Mouse (Mus musculus) forebrain, embryonic 11.5 days (tissue): ENCODE results near the gene Hist1h2bh. TPM values are rescaled to one million over a fixed set of nuclear protein-coding genes. Genes with fewer than 3 reads are reported as not detected.
"Not testable (repeated sequence)": the region's sequence is repeated elsewhere in the genome, so short reads cannot be mapped to it uniquely, and the experiment has no call there.

Source experiments
- ATAC-seq: fragments of 200-750 bp; cut with Nextera tagmentation; replicated peaks from 2 replicates; pipeline ENCODE4 v1.8.0; 2017; ENCODE audit warnings: moderate TSS enrichment; ENCODE audit not compliant: low FRiP score
- DNase-seq: peaks from one replicate; pipeline ENCODE4 v3.0.0-alpha.2; 2017; ENCODE audit warnings: low spot score
- H3K27ac ChIP-seq: fragments of 300-500 bp; sonication (generic); 2 replicates; pipeline ENCODE4 v1.5.1; 2014; ENCODE audit warnings: low read depth, low read length
- H3K27me3 ChIP-seq: fragments of 300-500 bp; sonication (generic); 2 replicates; pipeline ENCODE4 v1.6.1; 2014; ENCODE audit warnings: mild to moderate bottlenecking, low read length, mixed read lengths; ENCODE audit not compliant: control insufficient read depth, insufficient read depth
- H3K36me3 ChIP-seq: fragments of 300-500 bp; sonication (generic); 2 replicates; pipeline ENCODE4 v1.6.1; 2014; ENCODE audit warnings: mild to moderate bottlenecking, low read length, moderate library complexity, mixed read lengths; ENCODE audit not compliant: control insufficient read depth, insufficient read depth
- H3K4me1 ChIP-seq: fragments of 300-500 bp; sonication (generic); replicated peaks from 2 replicates; pipeline ENCODE4 v1.6.1; 2014; ENCODE audit warnings: low read length, mixed read lengths; ENCODE audit not compliant: control insufficient read depth, insufficient read depth
- H3K4me2 ChIP-seq: fragments of 300-500 bp; sonication (generic); 2 replicates; pipeline ENCODE4 v1.6.1; 2014; ENCODE audit warnings: low read depth, mild to moderate bottlenecking, low read length, moderate library complexity, mixed read lengths; ENCODE audit not compliant: severe bottlenecking
- H3K4me3 ChIP-seq: fragments of 300-500 bp; sonication (generic); 2 replicates; pipeline ENCODE4 v1.5.1; 2014; ENCODE audit warnings: low read depth, low read length
- H3K9ac ChIP-seq: fragments of 300-500 bp; sonication (generic); 2 replicates; pipeline ENCODE4 v1.6.1; 2014; ENCODE audit warnings: low read length
- H3K9me3 ChIP-seq: fragments of 300-500 bp; sonication (generic); 2 replicates; pipeline ENCODE4 v1.6.1; 2016; ENCODE audit warnings: low read length, mixed read lengths; ENCODE audit not compliant: control insufficient read depth
- WGBS: fragments of 180-500 bp; shearing (Covaris S2); extraction: QIAGEN DNeasy Blood & Tissue Kit; methylation state at CpG from one replicate; pipeline ENCODE4 v1.1.7; 2014; 5-methylcytosine and 5-hydroxymethylcytosine counted together
- polyA plus RNA-seq: library from polyadenylated mRNA; unstranded; fragments of >200 nt; fragmentation: Nextera tagmentation; extraction: Ambion mirVana; gene quantifications from 2 replicates; pipeline ENCODE4 v1.2.1, GENCODE M21; 2014

The Hist1h2bh gene
- polyA plus RNA-seq, 1 experiment from 2014 or later = 1.2 TPM

DNA sequence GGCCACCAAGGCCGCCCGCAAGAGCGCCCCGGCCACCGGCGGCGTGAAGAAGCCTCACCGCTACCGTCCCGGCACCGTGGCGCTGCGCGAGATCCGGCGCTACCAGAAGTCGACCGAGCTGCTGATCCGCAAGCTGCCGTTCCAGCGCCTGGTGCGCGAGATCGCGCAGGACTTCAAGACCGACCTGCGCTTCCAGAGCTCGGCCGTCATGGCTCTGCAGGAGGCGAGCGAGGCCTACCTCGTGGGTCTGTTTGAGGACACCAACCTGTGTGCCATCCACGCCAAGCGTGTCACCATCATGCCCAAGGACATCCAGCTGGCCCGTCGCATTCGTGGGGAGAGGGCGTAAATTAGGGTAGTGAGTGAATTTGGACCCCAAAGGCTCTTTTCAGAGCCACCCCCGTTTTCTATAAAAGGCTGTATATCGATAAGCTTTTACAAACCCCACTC is 32.7 kb upstream of the Hist1h2bh start:
- Histone ChIP-seq H3K27ac (peak overlapping the region; percentile 95), H3K4me3 (peak overlapping the region; percentile 45), H3K9ac (peak overlapping the region; percentile 80), H3K4me2 (peak overlapping the region; percentile 65)
- H3K4me1 ChIP-seq, H3K9me3 ChIP-seq, H3K27me3 ChIP-seq, ATAC-seq, H3K36me3 ChIP-seq: not testable (repeated sequence)
- peak; percentile 75 for DNase-seq
- WGBS = 0% methylated on average over 8 of the region's 40 CpGs

DNA sequence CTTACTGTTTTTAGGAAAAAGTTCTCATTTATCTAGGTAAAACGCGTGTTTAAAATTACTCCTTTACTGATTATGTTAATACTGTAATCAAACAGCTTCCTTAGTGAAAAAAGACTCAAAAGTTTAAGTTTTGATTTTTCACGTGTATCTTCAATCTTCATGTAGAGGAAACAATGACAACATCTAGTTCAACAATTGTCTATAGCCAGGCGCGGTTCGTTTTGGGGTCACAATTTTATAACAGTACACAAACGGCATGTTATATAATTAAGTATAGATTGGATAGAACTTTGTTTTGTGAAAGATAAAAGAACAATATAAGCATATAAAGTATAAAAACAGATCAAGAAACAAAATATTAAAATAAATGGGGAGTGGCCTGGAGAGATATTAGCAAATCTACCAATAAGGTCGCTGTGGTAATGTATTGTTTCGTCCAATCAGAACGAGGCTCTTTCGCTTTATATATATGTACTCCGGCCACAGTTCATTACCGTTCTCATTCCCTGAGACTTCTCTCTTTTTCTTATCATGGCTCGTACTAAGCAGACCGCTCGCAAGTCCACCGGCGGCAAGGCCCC is 32.2 kb upstream of the Hist1h2bh start, which contains the start of gene Hist1h3d:
Gene Hist1h3d, plus strand, starts transcription at position 493 of the 581 bp plus-strand sequence.
- Histone ChIP-seq H3K4me2 (peak within 1 kb of the TSS; percentile 65), H3K9me3 (no peaks in the 10 kb centered on the region), H3K36me3 (no peaks in the 10 kb centered on the region), H3K4me3 (peak within 1 kb of the TSS; percentile 45), H3K27ac (peak within 1 kb of the TSS; percentile 95), H3K4me1 (peaks cover 3% of the 10 kb centered on the region; the same call in 1 of the 2 replicates), H3K9ac (peak within 1 kb of the TSS; percentile 80), H3K27me3 (no peaks in the 10 kb centered on the region)
- under 1% methylated on average over 18 of the region's 18 CpGs for WGBS
- DNase-seq (peak; percentile 59), ATAC-seq (peak; percentile 59)

DNA sequence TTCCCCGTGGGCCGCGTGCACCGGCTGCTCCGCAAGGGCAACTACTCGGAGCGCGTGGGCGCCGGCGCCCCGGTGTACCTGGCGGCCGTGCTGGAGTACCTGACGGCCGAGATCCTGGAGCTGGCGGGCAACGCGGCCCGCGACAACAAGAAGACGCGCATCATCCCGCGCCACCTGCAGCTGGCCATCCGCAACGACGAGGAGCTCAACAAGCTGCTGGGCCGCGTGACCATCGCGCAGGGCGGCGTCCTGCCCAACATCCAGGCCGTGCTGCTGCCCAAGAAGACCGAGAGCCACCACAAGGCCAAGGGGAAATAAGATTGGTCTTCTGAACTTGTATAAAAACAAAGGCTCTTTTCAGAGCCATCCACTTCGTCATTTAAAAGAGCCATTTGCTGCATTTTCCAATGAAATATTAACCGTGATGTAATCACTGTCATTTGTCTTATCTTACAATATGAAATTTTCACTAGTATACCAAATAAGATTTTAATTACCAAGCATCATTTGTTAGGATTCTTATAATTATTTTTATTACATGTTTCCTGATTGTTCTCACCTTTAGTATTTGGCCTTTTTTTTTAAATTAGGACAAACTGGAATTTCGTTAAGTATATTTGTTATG is 31.5 kb upstream of the Hist1h2bh start:
- H3K27me3 ChIP-seq, H3K9me3 ChIP-seq, H3K36me3 ChIP-seq, DNase-seq, H3K4me1 ChIP-seq: not testable (repeated sequence)
- peak; percentile 0; the same call in 1 of the 2 replicates for ATAC-seq
- Histone ChIP-seq H3K4me2 (peak overlapping the region; percentile 45), H3K27ac (peak overlapping the region; percentile 96), H3K4me3 (peak overlapping the region; percentile 45), H3K9ac (peak overlapping the region; percentile 62)
- WGBS = 0% methylated on average over 5 of the region's 39 CpGs

GRCm38 (mm10) chr13:23573898-23574524 is 30.8 kb upstream of the Hist1h2bh start, which contains the start of the genes Hist1h2bf and Hist1h2ad:
Gene Hist1h2bf, minus strand, starts transcription at chr13:23574196.
Gene Hist1h2ad, plus strand, starts transcription at chr13:23574381.
- Histone ChIP-seq H3K4me2 (peak within 1 kb of the TSS; percentile 66), H3K9ac (peak within 1 kb of the TSS; percentile 63), H3K4me3 (peak within 1 kb of the TSS; percentile 45), H3K27ac (peak within 1 kb of the TSS; percentile 96)
- DNase-seq (peak; percentile 91), ATAC-seq (peak; percentile 91)
- H3K27me3 ChIP-seq, H3K4me1 ChIP-seq, H3K9me3 ChIP-seq, H3K36me3 ChIP-seq: not testable (repeated sequence)
- under 1% methylated on average over 21 of the region's 42 CpGs for WGBS

- Histone ChIP-seq H3K9ac (peak overlapping the region; percentile 72), H3K4me3 (peak overlapping the region; percentile 45), H3K27ac (peak overlapping the region; percentile 96), H3K4me2 (peak overlapping the region; percentile 66)
- not testable (repeated sequence) for ATAC-seq, H3K36me3 ChIP-seq, H3K4me1 ChIP-seq, H3K9me3 ChIP-seq, H3K27me3 ChIP-seq
- DNase-seq = peak; percentile 62
- 11% methylated on average over 17 of the region's 20 CpGs for WGBS
These were observed 30.1 kb upstream of the Hist1h2bh start for GRCm38 (mm10) chr13:23573034-23573897.

DNA sequence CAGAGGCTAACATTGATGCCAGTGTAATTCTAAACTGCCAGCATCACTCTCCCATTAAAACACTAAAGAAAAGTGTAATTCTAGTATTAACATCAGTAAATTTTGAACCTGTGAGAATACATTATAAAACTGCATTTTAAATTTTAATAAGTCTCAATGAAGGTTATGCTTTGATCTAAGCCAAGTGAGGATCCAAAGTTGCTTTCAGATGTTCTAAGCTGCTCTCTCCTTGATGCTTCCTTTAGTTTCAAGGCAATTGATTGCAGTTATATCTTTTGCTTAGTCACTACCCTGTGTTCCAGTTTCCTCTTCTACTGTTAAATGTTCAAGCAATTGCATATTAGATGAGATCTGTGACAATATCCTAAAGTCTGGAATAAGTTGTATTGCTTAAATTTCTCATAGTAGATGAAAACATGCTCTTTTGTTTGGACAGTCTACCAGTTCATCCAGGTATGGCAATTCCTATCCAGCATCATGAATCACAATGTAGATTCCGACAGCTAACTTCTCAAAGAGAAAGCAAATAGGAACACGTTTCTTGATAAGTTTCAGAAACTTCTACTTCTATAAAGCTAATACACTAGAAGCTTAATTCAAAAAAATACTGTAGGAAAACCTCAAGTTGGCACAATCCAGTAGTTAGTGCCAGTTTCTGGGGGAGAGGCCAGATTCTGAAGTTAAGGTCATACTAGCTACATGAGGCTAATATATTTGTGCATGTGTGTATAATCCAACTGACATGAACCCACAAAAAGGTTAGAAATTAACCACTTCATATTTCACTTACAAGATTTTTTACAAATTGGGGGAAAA is 29.2 kb upstream of the Hist1h2bh start:
- DNase-seq (no peak), ATAC-seq (no peak)
- Histone ChIP-seq H3K9me3 (no peaks in the 10 kb centered on the region), H3K4me2 (peak overlapping the region; percentile 66), H3K27me3 (no peaks in the 10 kb centered on the region), H3K36me3 (no peaks in the 10 kb centered on the region), H3K9ac (peak overlapping the region; percentile 72), H3K27ac (peak overlapping the region; percentile 96), H3K4me3 (peak overlapping the region; percentile 45), H3K4me1 (peaks cover 7% of the 10 kb centered on the region; the same call in 1 of the 2 replicates)
- whole genome bisulfite sequencing = 47% methylated on average over 2 of the region's 2 CpGs

DNA sequence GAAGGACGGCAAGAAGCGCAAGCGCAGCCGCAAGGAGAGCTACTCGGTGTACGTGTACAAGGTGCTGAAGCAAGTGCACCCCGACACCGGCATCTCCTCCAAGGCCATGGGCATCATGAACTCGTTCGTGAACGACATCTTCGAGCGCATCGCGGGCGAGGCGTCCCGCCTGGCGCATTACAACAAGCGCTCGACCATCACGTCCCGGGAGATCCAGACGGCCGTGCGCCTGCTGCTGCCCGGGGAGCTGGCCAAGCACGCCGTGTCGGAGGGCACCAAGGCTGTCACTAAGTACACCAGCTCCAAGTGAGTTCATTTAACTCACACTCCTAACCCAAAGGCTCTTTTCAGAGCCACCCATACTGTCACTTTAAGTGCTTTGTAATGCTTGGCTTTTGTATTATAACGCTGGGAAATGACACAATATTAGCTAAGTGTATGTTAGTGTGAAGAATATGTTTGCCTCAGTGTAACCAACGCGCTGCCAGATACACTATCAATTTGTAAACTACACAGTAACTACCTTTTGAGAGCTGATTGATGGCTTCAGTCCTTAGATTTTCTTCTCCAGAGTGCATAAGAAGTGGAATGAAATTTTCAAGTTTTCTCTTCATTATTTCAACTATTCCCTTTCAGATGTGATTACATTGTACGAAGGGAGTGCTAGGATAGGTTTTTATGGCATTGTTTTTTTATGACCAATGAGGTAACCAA is 28.5 kb upstream of the Hist1h2bh start:
- peak overlapping the region; percentile 45 for H3K4me3 ChIP-seq
- H3K9ac ChIP-seq = peak overlapping the region; percentile 72
- H3K36me3 ChIP-seq, H3K9me3 ChIP-seq, ATAC-seq, DNase-seq, H3K4me1 ChIP-seq, H3K27me3 ChIP-seq: not testable (repeated sequence)
- under 1% methylated on average over 9 of the region's 34 CpGs for WGBS
- peak overlapping the region; percentile 66 for H3K4me2 ChIP-seq
- peak overlapping the region; percentile 96 for H3K27ac ChIP-seq
